Mouse (Mus musculus): ENCODE data around the gene Tfrc. TPM values are rescaled to one million over a fixed set of nuclear protein-coding genes. Genes with fewer than 3 reads are reported as not detected.

Tfrc gene
- total RNA-seq (2014; rRNA removed) (16.0 and 36.5 TPM in 2 replicates), polyA plus RNA-seq (2012; rRNA removed) (3.9 and 4.4 TPM in 2 replicates)

DNA sequence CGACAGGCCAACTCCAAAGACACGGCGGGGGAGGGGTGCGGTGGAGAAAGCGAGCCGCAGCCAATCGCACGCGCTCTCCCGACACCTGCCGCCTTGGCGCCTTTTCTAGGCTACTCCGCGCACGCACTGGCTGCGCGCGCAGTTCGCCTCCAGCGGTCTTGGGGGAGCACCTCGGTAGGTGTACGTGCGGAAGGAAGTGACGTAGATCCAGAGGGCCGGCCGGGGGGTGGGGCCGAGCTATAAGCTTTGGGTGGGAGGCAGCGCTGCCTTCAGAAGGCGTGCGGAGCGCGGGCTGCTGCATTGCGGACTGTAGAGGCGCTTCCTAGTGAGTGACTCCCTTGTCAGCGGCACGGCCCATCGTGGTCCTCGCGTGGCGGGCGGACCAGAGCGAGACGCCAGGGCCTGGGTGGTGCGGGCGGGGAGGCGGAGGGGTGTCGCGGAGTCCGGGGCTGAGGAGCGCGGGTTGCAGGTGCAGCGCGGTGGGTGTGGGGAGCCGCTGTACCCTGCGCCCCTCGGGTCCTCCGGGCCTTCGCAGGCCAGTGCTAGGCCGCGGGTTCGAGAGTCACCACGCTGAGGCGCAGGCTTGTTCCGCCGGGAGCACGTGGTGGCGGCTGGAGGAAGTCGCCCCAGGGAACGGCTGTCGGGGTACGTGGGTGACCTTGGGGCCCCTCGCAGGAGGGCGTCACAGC is at the start of gene Tfrc:
Gene Tfrc (plus strand): TSS at position 209 of the 689 bp plus-strand sequence.
- under 1% methylated on average over 71 of the region's 73 CpGs for WGBS

DNA sequence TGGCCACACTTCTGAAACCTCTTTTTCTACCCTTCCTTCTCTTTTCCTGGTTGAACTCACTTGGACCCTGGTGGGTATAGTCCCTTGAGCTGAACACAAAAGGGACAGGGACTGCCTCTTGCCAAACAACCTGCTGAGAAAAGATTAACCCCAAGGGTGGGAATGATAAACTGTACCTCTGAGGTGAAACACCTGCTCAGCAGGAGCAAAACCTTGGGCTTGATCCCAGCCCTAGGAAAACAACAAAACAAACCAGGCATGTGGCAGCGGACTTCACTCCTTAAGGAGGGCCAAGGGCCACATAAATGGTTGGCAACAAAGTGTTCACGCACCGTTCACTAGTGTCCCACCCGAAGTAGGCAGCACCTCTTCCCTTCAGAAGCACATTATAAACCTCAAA is 49.2 kb upstream of the Tfrc start:
- no peak overlapping the region for H3K27ac ChIP-seq (replicated peaks; ENCODE audit: insufficient read depth, low read depth, low read length)
- H3K79me2 ChIP-seq (ENCODE audit: control insufficient read depth, insufficient read depth, low read length): no peaks in the 10 kb centered on the region
- no peaks in the 10 kb centered on the region for H3K27me3 ChIP-seq (ENCODE audit: control insufficient read depth, insufficient read depth, low read length)
- H3K4me1 ChIP-seq (ENCODE audit: control insufficient read depth, insufficient read depth, low read length): peaks cover 11% of the 10 kb centered on the region
- no peak overlapping the region for H3K4me3 ChIP-seq (ENCODE audit: insufficient read depth, low read depth, low read length)
- no peaks in the 10 kb centered on the region for H3K36me3 ChIP-seq (ENCODE audit: control insufficient read depth, insufficient read depth, low read length)
- 87% methylated on average over 4 of the region's 4 CpGs for WGBS
- TF ChIP-seq CTCF (IDR thresholded peaks at IDR 0.05; ENCODE audit: low read depth, low read length) (no peak), POLR2A (IDR thresholded peaks at IDR 0.05; ENCODE audit: extremely low read depth, insufficient read depth, low read length) (no peak)
- no peak overlapping the region for H3K9ac ChIP-seq (ENCODE audit: low read depth, low read length)
- no peak for DNase-seq (ENCODE audit: extremely low read depth, low read depth, low spot score)

More for the DNA sequence above, at the start of gene Tfrc:
- DNase-seq (ENCODE audit: extremely low read depth, low read depth, low spot score): peak; percentile 94
- H3K27me3 ChIP-seq (ENCODE audit: control insufficient read depth, insufficient read depth, low read length): no peaks in the 10 kb centered on the region
- H3K36me3 ChIP-seq (ENCODE audit: control insufficient read depth, insufficient read depth, low read length): no peaks in the 10 kb centered on the region; the same call in 1 of the 2 replicates
- H3K4me3 ChIP-seq (ENCODE audit: insufficient read depth, low read depth, low read length): peak within 1 kb of the TSS; percentile 65
- H3K4me1 ChIP-seq (ENCODE audit: control insufficient read depth, insufficient read depth, low read length): peaks cover 10% of the 10 kb centered on the region; the same call in 1 of the 2 replicates
- peaks cover 10% of the 10 kb centered on the region for H3K79me2 ChIP-seq (ENCODE audit: control insufficient read depth, insufficient read depth, low read length)
- H3K9ac ChIP-seq (ENCODE audit: low read depth, low read length): peak within 1 kb of the TSS; percentile 90
- TF ChIP-seq CTCF (IDR thresholded peaks at IDR 0.05; ENCODE audit: low read depth, low read length) (no peak), POLR2A (IDR thresholded peaks at IDR 0.05; ENCODE audit: extremely low read depth, insufficient read depth, low read length) (peak; percentile 98)
- H3K27ac ChIP-seq (replicated peaks; ENCODE audit: insufficient read depth, low read depth, low read length): peak within 1 kb of the TSS; percentile 79

DNA sequence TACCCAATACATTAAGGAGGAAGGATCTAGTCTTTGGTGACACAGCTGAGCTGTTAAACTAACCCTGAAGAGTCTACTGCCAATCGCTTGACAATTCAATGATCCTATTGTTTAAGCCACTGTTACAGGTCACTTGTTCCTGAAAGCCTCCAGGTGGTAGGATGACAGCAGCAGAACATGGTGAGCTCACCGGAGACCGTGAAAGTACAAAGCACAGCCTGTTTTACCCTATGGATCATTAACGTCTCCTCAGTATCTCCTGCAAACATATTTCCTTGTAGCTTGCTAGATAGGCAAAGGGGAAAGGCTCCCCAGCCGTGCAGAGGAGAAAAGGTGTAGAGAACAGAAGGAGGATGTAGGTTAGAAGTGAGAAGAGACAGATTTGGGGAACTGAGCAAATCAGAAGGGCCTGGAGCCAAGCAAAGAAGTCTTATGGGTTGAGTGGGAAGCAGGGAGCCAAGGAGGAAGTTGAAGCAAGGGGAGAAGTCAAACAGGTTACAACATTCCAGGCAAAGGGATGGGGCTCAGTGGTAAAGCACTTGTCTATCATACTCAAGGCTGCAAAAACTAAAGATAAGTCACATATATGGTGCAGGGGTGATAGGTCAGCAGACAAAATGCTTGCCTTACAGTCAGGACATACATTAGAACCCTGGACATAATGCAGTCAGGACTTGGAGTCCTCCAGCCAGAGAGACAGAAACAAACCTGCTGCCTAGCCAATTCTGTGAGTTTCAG is 45.5 kb upstream of the Tfrc start:
- DNase-seq (ENCODE audit: extremely low read depth, low read depth, low spot score): no peak
- 86% methylated on average over 5 of the region's 5 CpGs for WGBS
- Histone ChIP-seq H3K4me1 (ENCODE audit: control insufficient read depth, insufficient read depth, low read length) (no peaks in the 10 kb centered on the region), H3K9ac (ENCODE audit: low read depth, low read length) (no peak overlapping the region), H3K27me3 (ENCODE audit: control insufficient read depth, insufficient read depth, low read length) (no peaks in the 10 kb centered on the region), H3K36me3 (ENCODE audit: control insufficient read depth, insufficient read depth, low read length) (no peaks in the 10 kb centered on the region), H3K79me2 (ENCODE audit: control insufficient read depth, insufficient read depth, low read length) (no peaks in the 10 kb centered on the region), H3K4me3 (ENCODE audit: insufficient read depth, low read depth, low read length) (no peak overlapping the region), H3K27ac (replicated peaks; ENCODE audit: insufficient read depth, low read depth, low read length) (no peak overlapping the region)
- TF ChIP-seq CTCF (IDR thresholded peaks at IDR 0.05; ENCODE audit: low read depth, low read length): no peak
- no peak for TF ChIP-seq POLR2A (IDR thresholded peaks at IDR 0.05; ENCODE audit: extremely low read depth, insufficient read depth, low read length)

DNA sequence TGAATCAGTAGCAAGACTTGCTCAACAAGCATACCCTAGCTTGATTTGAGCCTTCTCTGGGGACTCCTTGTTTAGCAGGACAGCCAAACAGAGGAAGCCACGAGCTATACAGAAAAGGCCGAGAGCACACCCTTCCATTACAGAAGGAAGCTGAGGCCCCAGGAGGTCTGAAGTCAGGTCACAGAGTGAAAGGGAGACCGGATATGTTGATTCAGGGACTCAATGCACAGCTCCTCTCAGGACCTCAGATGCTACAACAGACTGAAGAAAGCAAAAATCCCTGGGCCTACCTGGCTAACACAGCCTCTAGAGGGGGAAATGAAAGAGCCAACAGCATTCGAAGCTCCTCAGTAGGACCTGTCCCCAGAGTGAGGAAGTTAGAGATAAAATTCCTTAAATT is 41.4 kb upstream of the Tfrc start:
- Histone ChIP-seq H3K36me3 (ENCODE audit: control insufficient read depth, insufficient read depth, low read length) (no peaks in the 10 kb centered on the region), H3K79me2 (ENCODE audit: control insufficient read depth, insufficient read depth, low read length) (no peaks in the 10 kb centered on the region), H3K4me1 (ENCODE audit: control insufficient read depth, insufficient read depth, low read length) (peaks cover 4% of the 10 kb centered on the region; the same call in 1 of the 2 replicates), H3K27ac (replicated peaks; ENCODE audit: insufficient read depth, low read depth, low read length) (no peak overlapping the region), H3K27me3 (ENCODE audit: control insufficient read depth, insufficient read depth, low read length) (no peaks in the 10 kb centered on the region), H3K4me3 (ENCODE audit: insufficient read depth, low read depth, low read length) (no peak overlapping the region), H3K9ac (ENCODE audit: low read depth, low read length) (no peak overlapping the region)
- WGBS: 86% methylated on average over 4 of the region's 4 CpGs
- DNase-seq (ENCODE audit: extremely low read depth, low read depth, low spot score): no peak
- no peak for TF ChIP-seq CTCF (IDR thresholded peaks at IDR 0.05; ENCODE audit: low read depth, low read length)
- no peak for TF ChIP-seq POLR2A (IDR thresholded peaks at IDR 0.05; ENCODE audit: extremely low read depth, insufficient read depth, low read length)

DNA sequence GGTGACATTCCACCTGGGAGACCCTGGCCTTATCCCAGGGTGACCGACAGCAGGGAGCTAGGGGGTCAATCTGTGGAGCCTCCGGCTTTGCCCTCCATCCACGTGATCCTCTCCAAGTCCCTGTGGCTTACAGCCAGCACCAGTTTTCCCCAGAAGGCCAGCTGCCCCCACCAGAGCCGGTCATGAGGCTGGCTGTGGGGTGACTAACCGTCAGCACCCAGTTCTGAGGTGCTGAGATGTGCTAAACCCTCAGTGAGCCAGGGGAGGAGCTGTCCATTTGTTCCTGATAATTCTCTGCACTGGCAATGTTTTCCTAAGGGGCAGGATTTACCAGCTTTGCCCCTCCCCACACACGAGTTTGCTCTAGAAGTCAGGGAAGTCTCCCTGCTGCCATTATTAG is 40.3 kb upstream of the Tfrc start:
- Histone ChIP-seq H3K27ac (replicated peaks; ENCODE audit: insufficient read depth, low read depth, low read length) (no peak overlapping the region), H3K4me1 (ENCODE audit: control insufficient read depth, insufficient read depth, low read length) (peaks cover 4% of the 10 kb centered on the region; the same call in 1 of the 2 replicates), H3K36me3 (ENCODE audit: control insufficient read depth, insufficient read depth, low read length) (no peaks in the 10 kb centered on the region), H3K4me3 (ENCODE audit: insufficient read depth, low read depth, low read length) (no peak overlapping the region), H3K27me3 (ENCODE audit: control insufficient read depth, insufficient read depth, low read length) (no peaks in the 10 kb centered on the region), H3K9ac (ENCODE audit: low read depth, low read length) (no peak overlapping the region), H3K79me2 (ENCODE audit: control insufficient read depth, insufficient read depth, low read length) (no peaks in the 10 kb centered on the region)
- 72% methylated on average over 6 of the region's 6 CpGs for WGBS
- DNase-seq (ENCODE audit: extremely low read depth, low read depth, low spot score): no peak
- no peak for TF ChIP-seq POLR2A (IDR thresholded peaks at IDR 0.05; ENCODE audit: extremely low read depth, insufficient read depth, low read length)
- TF ChIP-seq CTCF (IDR thresholded peaks at IDR 0.05; ENCODE audit: low read depth, low read length): no peak
